Mouse (Mus musculus) lung, adult 2 months (tissue): ENCODE measurements at regions not wholly inside any gene's neighbourhood (a gene's known extent, or its start where the extent isn't known, plus 50 kb on each side); places are given as distances from the start of the nearest gene placed in this dataset.

Source experiments
- CTCF ChIP-seq: fragments of 200-500 bp; IDR thresholded peaks from 2 replicates; pipeline ENCODE4 v1.5.1; 2011; ENCODE audit warnings: mild to moderate bottlenecking, low read length, control low read depth; ENCODE audit not compliant: insufficient read depth
- POLR2A ChIP-seq: fragments of 200-500 bp; IDR thresholded peaks from 2 replicates; pipeline ENCODE4 v1.6.1; 2011; ENCODE audit warnings: low read depth, mild to moderate bottlenecking, control low read depth, low read length, borderline replicate concordance; ENCODE audit errors: extremely low read depth

DNA sequence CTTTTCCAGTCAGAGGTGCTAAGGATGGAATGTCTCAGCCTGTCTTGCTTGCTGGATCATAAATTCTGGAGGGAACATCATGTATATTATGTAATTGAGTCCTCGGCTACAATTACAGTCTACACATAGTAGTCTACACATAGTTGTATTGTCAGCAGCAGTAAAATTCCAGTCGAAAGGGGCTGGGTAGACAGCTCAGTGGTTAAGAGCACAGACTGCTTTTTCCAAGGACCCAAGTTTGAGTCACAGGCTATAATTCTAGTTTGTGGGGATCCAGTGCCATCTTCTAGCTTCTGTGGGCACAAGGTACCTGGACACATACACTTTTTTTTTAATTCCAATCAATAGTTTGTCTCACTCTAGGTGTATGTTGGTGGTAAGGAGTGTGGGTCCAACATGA, 91.3 kb upstream of the Gls start:
- TF ChIP-seq CTCF (no peak), POLR2A (no peak)
